Mouse (Mus musculus) Patski (cell line): ENCODE data around the gene Stk39. TPM values are rescaled to one million over a fixed set of nuclear protein-coding genes. Genes with fewer than 3 reads are reported as not detected.

Experiments
- ATAC-seq: fragments of 100-300 bp; one replicate; pipeline ENCODE4 v1.8.0; 2021
- CTCF ChIA-PET: fragments of 350-600 bp; sonication (Branson Sonifier 250); formaldehyde crosslinking; loops from one replicate; lab custom pipeline; 2022; ENCODE audit warnings: inconsistent platforms; lab: Charles Lee
- POLR2A ChIA-PET: fragments of 350-600 bp; sonication (Branson Sonifier 250); formaldehyde crosslinking; loops from one replicate; lab custom pipeline; 2022; ENCODE audit warnings: antibody characterized with exemption, inconsistent platforms; lab: Charles Lee
- DNase-seq: peaks from one replicate; pipeline ENCODE4 v3.0.0-alpha.2; 2011; ENCODE audit warnings: low read depth, low spot score
- H3K27me3 ChIP-seq: fragments of 371-371 bp; one replicate; pipeline ENCODE4 v1.5.1; 2021
- CTCF ChIP-seq: fragments of 100-300 bp; IDR thresholded peaks from one replicate; pipeline ENCODE4 v1.5.1; 2021
- in situ Hi-C: fragments of 300-500 bp; cut with MboI; formaldehyde crosslinking; loops from 3 replicates; pipeline ENCODE4 v1.11.1; 2018; ENCODE audit warnings: low pct_unique_long_range_greater_than_20kb, mixed read lengths
- polyA plus RNA-seq: library from polyadenylated mRNA; unstranded; gene quantifications from one replicate; pipeline ENCODE4 v1.2.3, GENCODE M21; 2021

Stk39 gene
- polyA plus RNA-seq, 1 experiment from 2014 or later: 53.1 TPM

DNA sequence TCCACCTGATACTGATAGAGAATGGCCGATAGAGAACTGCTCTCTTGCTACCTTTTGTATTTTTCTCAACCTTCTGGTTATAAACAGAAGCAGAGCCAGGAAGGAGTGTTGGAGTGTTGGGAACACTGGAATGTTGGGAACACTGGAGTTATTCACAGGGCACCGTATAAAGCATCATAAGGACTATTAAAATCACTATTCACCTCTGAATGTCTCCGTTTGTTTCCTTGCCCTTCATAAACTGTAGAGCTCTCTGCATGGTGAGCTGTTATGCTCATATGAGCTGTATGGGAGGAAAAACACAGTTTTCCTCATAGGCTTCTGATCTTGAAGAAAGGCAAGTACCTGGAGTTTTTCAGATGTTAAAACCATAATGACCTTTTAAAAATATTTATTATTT is 295.6 kb downstream of the Stk39 start:
- in situ Hi-C loops: no loop called here
- ChIA-PET CTCF (no interaction called here), POLR2A (no interaction called here)
- TF ChIP-seq CTCF: no peak
- no peaks in the 10 kb centered on the region for H3K27me3 ChIP-seq
- no peak for DNase-seq
- ATAC-seq: no peak

DNA sequence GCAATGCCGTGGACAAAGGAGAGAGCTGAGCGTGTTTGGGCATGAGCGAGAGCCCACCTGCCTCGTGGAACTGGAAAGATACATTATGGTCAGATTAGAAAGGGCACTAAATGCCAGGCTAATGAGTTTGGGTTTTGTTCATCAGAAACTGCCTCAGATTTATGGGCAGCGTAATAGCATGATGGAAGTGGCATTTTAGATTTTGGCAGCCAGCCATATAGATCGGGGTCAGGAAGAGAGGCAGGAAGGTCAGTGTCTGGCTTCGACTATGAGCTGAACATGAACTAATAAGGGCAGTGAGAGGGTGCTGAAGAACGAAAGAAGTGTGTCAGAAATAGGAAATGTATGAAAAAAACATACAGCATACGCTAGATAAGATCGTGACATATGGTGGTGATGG is 300.8 kb downstream of the Stk39 start:
- no peak for DNase-seq
- ChIA-PET CTCF (no interaction called here), POLR2A (no interaction called here)
- in situ Hi-C loops: no loop called here
- TF ChIP-seq CTCF: no peak
- H3K27me3 ChIP-seq: no peaks in the 10 kb centered on the region
- ATAC-seq: no peak

DNA sequence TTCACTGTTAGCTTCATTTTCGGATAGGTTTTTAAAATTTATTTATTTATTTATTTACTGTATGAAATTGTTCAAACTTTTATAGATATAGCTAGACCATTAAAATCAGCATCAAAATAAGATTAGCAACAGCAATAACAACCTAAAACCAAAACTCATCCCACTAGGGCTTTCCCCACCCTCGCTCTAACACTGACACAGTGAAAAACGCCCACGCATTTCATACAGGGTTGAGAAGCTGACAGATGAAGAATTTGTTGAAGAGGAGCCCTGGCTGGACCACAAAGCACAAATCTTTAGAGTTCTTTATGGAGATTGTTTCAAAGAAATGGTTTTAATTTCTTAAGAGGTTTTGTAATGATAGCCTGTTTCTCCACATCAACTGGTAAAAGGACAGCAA is 310.1 kb downstream of the Stk39 start:
- CTCF ChIA-PET: no interaction called here
- POLR2A ChIA-PET: no interaction called here
- in situ Hi-C loops: no loop called here
- ATAC-seq (no peak), DNase-seq (no peak)
- H3K27me3 ChIP-seq: no peaks in the 10 kb centered on the region
- no peak for TF ChIP-seq CTCF

DNA sequence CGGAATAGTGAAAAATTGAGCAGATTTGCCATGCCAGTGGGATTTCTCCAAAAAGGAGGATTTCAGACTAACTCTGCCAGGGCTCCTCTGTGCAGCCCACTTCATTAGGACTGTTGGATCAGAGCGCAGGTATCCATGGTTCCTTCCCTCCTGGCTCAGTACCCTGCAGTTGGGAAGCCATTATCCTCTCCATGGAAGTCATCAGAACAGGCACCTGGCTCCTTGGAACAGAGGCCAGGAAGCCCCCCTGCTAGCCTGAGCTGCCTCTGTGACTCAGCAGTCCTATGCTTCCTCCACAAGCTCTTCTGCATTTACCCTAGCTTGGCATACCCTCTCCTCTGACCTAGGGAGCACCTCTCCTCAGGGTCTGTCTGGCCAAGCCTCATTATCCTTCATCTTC is 311.5 kb downstream of the Stk39 start:
- in situ Hi-C loops: no loop called here
- no peak for TF ChIP-seq CTCF
- ChIA-PET CTCF (no interaction called here), POLR2A (no interaction called here)
- ATAC-seq (no peak), DNase-seq (no peak)
- H3K27me3 ChIP-seq: no peaks in the 10 kb centered on the region

Other genes starting within 250 kb of the Stk39 start
- not detected for gene 4933409G03Rik, start 110.1 kb upstream of the Stk39 start, polyA plus RNA-seq
- gene 4932414N04Rik, start 184.2 kb upstream of the Stk39 start, polyA plus RNA-seq: 0.09 TPM